Mouse (Mus musculus) erythroblast, embryonic 14.5 days (primary cell): ENCODE results near the gene Anapc1.

ENCODE experiments used
- GATA1 ChIP-seq: IDR thresholded peaks from 2 replicates; pipeline ENCODE4 v1.6.1; 2012; ENCODE audit warnings: low read length, inconsistent platforms, mixed read lengths
- TAL1 ChIP-seq: IDR thresholded peaks from 3 replicates; pipeline ENCODE4 v1.6.1; 2012; ENCODE audit warnings: low read length, inconsistent platforms, mixed read lengths

DNA sequence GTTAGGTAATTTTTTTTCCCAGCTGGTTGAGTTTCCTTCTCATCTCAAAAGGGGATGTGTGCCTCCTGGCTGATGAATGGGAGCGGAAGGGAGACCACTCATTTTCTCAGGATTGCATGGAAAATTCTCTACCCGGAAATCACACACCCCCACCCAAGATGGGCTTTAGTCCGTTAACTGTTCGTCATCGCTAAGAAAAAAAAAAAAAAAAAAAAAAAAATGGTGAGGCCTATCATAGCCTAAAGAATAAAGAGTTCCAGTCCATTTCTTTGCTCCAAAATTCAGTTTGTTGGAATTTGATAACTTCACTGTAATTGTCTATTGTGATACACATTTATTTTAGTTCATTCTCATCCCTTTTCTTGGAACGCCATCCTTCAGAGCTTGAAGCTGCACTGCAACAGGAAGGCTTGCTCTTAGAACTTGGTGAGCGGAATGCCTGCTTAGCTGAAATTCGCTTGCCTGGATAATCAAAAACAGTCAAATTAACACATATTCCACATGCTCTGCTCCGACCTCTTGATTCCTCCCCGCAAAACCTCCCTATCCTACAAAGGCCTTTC is 448 bp upstream of the Anapc1 start:
- TF ChIP-seq GATA1 (no peak), TAL1 (no peak)
